Mouse (Mus musculus) CD4-positive, CD25-positive, alpha-beta regulatory T cell, adult 4 months (primary cell): ENCODE measurements around the gene Pgbd1. TPM values are rescaled to one million over a fixed set of nuclear protein-coding genes. Genes with fewer than 3 reads are reported as not detected.
"Not testable (repeated sequence)": the region's sequence is repeated elsewhere in the genome, so short reads cannot be mapped to it uniquely, and the experiment has no call there.

ENCODE experiments used
- ATAC-seq: one replicate; pipeline ENCODE4 v1.8.0; 2017
- polyA plus RNA-seq, 2 experiments: library from polyadenylated mRNA; unstranded; fragments of 100-300 nt; shearing (Covaris generic); gene quantifications; one replicate each; pipeline ENCODE4 v1.2.1; 2017

The Pgbd1 gene
- 1 to 10 TPM; 1.3 to 1.7 TPM for polyA plus RNA-seq

- ATAC-seq: peak; percentile 86
These were observed at the start of gene Pgbd1 for GRCm38 (mm10) chr13:21440503-21441206. Gene Pgbd1, minus strand, starts transcription at chr13:21441058.

- ATAC-seq: no peak
These were observed 46.0 kb upstream of the Pgbd1 start for GRCm38 (mm10) chr13:21486881-21487280.

- not testable (repeated sequence) for ATAC-seq
These were observed 38.2 kb upstream of the Pgbd1 start, which contains the start of the genes Zkscan4 and Gm10065 for GRCm38 (mm10) chr13:21478759-21479670. Gene Zkscan4, plus strand, starts transcription at chr13:21478907. Gene Gm10065, minus strand, starts transcription at chr13:21479441.

GRCm38 (mm10) chr13:21472427-21472826 lies 31.6 kb upstream of the Pgbd1 start:
- no peak for ATAC-seq

GRCm38 (mm10) chr13:21469097-21469496 lies 28.2 kb upstream of the Pgbd1 start:
- no peak for ATAC-seq

GRCm38 (mm10) chr13:21468061-21469019 lies 27.5 kb upstream of the Pgbd1 start, which contains the start of gene Nkapl:
Gene Nkapl, minus strand, starts transcription at chr13:21468509.
- peak; percentile 89 for ATAC-seq

GRCm38 (mm10) chr13:21467336-21467735 lies 26.5 kb upstream of the Pgbd1 start:
- ATAC-seq: no peak

GRCm38 (mm10) chr13:21462516-21462915 lies 21.7 kb upstream of the Pgbd1 start:
- ATAC-seq: not testable (repeated sequence)

GRCm38 (mm10) chr13:21456347-21456746 lies 15.5 kb upstream of the Pgbd1 start:
- no peak for ATAC-seq

GRCm38 (mm10) chr13:21454133-21454532 lies 13.3 kb upstream of the Pgbd1 start:
- no peak for ATAC-seq

- ATAC-seq: peak; percentile 94
These were observed 12.6 kb upstream of the Pgbd1 start, which contains the start of gene Zscan26 for GRCm38 (mm10) chr13:21453449-21453848. Gene Zscan26, minus strand, starts transcription at chr13:21453730.

GRCm38 (mm10) chr13:21453042-21453441 lies 12.2 kb upstream of the Pgbd1 start:
- ATAC-seq: peak; percentile 13

GRCm38 (mm10) chr13:21447856-21448614 lies 7.2 kb upstream of the Pgbd1 start:
- ATAC-seq: no peak

- no peak for ATAC-seq
These were observed 5.9 kb upstream of the Pgbd1 start for GRCm38 (mm10) chr13:21446796-21447195.

- no peak for ATAC-seq
These were observed 332 bp upstream of the Pgbd1 start for GRCm38 (mm10) chr13:21441207-21441572.

- ATAC-seq: no peak
These were observed 5.4 kb downstream of the Pgbd1 start for GRCm38 (mm10) chr13:21435476-21435875.

- ATAC-seq: no peak
These were observed 13.2 kb downstream of the Pgbd1 start for GRCm38 (mm10) chr13:21427631-21428030.

- ATAC-seq: no peak
These were observed 17.6 kb downstream of the Pgbd1 start for GRCm38 (mm10) chr13:21423301-21423700.

- no peak for ATAC-seq
These were observed 22.0 kb downstream of the Pgbd1 start for GRCm38 (mm10) chr13:21418865-21419264.

- ATAC-seq: no peak
These were observed 23.4 kb downstream of the Pgbd1 start for GRCm38 (mm10) chr13:21417298-21418010.

- no peak for ATAC-seq
These were observed 25.1 kb downstream of the Pgbd1 start for GRCm38 (mm10) chr13:21415750-21416149.
